Mouse (Mus musculus): ENCODE data around the gene St7. TPM values are rescaled to one million over a fixed set of nuclear protein-coding genes. Genes with fewer than 3 reads are reported as not detected.

The St7 gene
- polyA plus RNA-seq (2014; fragmentation: Nextera tagmentation; extraction: Ambion mirVana): 31.6 TPM in 2 replicates

- Histone ChIP-seq H3K36me3 (ENCODE audit: control insufficient read depth, insufficient read depth, low read length) (peaks cover 4% of the 10 kb centered on the region; the same call in 1 of the 2 replicates), H3K4me1 (ENCODE audit: control insufficient read depth in 2 of 2, insufficient read depth in 2 of 2, low read length in 2 of 2) (peaks cover 2 to 20% of the 10 kb centered on the region in 2 experiments; a peak in 3 of 4 replicates), H3K4me3 (ENCODE audit: control insufficient read depth in 1 of 2, insufficient read depth in 1 of 2, low read depth in 1 of 2, low read length in 2 of 2) (peak within 1 kb of the TSS; percentile 64 to 82), H3K27me3 (ENCODE audit: control insufficient read depth, insufficient read depth, low read length) (no peaks in the 10 kb centered on the region), H3K4me2 (ENCODE audit: low read length) (peak within 1 kb of the TSS; percentile 66), H3K27ac (replicated peaks in 1 of 2; ENCODE audit: control insufficient read depth in 1 of 2, insufficient read depth in 1 of 2, low read depth in 2 of 2, low read length in 2 of 2) (peak within 1 kb of the TSS; percentile 84 to 95), H3K9me3 (ENCODE audit: control insufficient read depth, low read length) (no peaks in the 10 kb centered on the region), H3K9ac (ENCODE audit: low read length) (peak within 1 kb of the TSS; percentile 94)
- 75% methylated on average over 7 of the region's 7 CpGs for WGBS
- no peak for ATAC-seq (ENCODE audit: insufficient number of reproducible peaks, insufficient read depth, low FRiP score, low read depth)
Observed at GRCm38 (mm10) chr6:17692647-17693046, at the start of gene St7. Gene St7 (plus strand): TSS chr6:17692933.

DNA sequence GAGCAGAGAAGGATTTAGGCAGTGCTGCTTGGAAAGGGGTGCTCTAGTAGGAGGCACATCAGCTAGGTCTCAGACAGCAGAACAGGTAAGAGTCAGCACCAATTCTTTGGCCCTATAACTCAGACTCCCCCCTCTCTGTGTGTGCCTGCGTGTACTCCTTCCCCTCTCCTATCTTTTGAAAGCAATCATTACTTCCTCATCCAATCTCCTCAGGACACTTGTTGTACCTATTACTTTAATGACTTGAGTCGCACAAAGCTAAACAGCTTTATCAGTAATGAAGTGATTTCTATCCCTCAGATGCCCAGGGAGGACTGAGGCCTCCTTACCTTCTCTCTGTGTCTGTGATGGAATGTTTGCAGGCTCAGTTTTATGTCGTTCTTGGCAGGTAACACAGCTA lies 46.6 kb upstream of the St7 start:
- no peak for ATAC-seq (ENCODE audit: insufficient number of reproducible peaks, insufficient read depth, low FRiP score, low read depth)

DNA sequence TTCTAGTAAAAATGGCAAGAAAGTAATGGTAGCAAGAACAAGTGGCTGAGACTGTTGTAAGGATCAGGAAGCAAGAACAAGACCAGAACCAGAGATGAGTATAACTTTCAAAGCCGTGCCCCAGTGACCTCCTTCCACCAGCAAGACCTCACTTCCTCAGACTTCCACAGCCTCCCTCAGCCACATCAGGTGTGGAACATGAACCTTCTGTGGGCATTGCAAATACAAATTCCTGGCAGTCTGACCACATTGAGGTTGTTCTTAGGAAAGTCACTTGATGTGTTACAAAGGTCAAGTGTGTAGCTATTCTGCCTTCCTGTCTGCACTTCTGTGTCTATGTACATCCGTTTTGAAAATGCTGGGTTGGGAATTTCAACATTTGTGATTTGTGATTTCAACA lies 40.6 kb upstream of the St7 start:
- no peaks in the 10 kb centered on the region for H3K9me3 ChIP-seq (ENCODE audit: control insufficient read depth, low read length)
- no peaks in the 10 kb centered on the region for H3K27me3 ChIP-seq (ENCODE audit: control insufficient read depth, insufficient read depth, low read length)
- no peak overlapping the region for H3K4me3 ChIP-seq (ENCODE audit: control insufficient read depth in 1 of 2, insufficient read depth in 1 of 2, low read depth in 1 of 2, low read length in 2 of 2)
- ATAC-seq (ENCODE audit: insufficient number of reproducible peaks, insufficient read depth, low FRiP score, low read depth): no peak
- no peak overlapping the region for H3K9ac ChIP-seq (ENCODE audit: low read length)
- no peak overlapping the region for H3K4me2 ChIP-seq (ENCODE audit: low read length)
- 77% methylated on average over 2 of the region's 2 CpGs for WGBS
- H3K27ac ChIP-seq (replicated peaks in 1 of 2; ENCODE audit: control insufficient read depth in 1 of 2, insufficient read depth in 1 of 2, low read depth in 2 of 2, low read length in 2 of 2): no peak overlapping the region
- no peaks in the 10 kb centered on the region; a peak in 1 of 4 replicates for H3K4me1 ChIP-seq (ENCODE audit: control insufficient read depth in 2 of 2, insufficient read depth in 2 of 2, low read length in 2 of 2)
- H3K36me3 ChIP-seq (ENCODE audit: control insufficient read depth, insufficient read depth, low read length): peaks cover 68% of the 10 kb centered on the region

More for the DNA sequence above, 46.6 kb upstream of the St7 start:
- 26% methylated on average over 3 of the region's 3 CpGs for WGBS
- Histone ChIP-seq H3K9ac (ENCODE audit: low read length) (no peak overlapping the region), H3K27me3 (ENCODE audit: control insufficient read depth, insufficient read depth, low read length) (no peaks in the 10 kb centered on the region), H3K9me3 (ENCODE audit: control insufficient read depth, low read length) (no peaks in the 10 kb centered on the region), H3K4me3 (ENCODE audit: control insufficient read depth in 1 of 2, insufficient read depth in 1 of 2, low read depth in 1 of 2, low read length in 2 of 2) (no peak overlapping the region), H3K27ac (replicated peaks in 1 of 2; ENCODE audit: control insufficient read depth in 1 of 2, insufficient read depth in 1 of 2, low read depth in 2 of 2, low read length in 2 of 2) (no peak overlapping the region), H3K36me3 (ENCODE audit: control insufficient read depth, insufficient read depth, low read length) (peaks cover 24% of the 10 kb centered on the region), H3K4me2 (ENCODE audit: low read length) (no peak overlapping the region), H3K4me1 (ENCODE audit: control insufficient read depth in 2 of 2, insufficient read depth in 2 of 2, low read length in 2 of 2) (peaks cover 3 to 39% of the 10 kb centered on the region in 2 experiments; a peak in 3 of 4 replicates)

DNA sequence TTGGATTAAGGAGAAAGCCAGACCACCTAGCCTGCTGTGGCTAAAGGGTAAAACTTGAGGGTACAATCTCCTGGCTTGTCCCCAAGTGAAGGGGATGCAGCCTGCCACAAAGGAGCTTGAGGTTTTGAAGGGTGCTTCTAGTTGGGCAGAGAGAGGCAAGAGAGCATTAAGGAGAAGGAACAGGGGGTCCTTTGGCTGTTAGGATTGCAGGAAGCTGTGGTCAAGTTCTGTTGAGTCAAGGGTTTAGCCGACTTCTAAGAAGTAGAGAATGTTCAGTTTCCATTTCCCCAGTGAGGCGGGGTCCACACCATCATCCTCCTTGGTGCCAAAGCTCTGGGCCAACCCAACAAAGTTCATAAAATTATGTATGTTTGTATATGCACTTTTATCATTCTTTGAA lies 37.7 kb upstream of the St7 start:
- H3K27me3 ChIP-seq (ENCODE audit: control insufficient read depth, insufficient read depth, low read length): no peaks in the 10 kb centered on the region
- peaks cover 71% of the 10 kb centered on the region for H3K36me3 ChIP-seq (ENCODE audit: control insufficient read depth, insufficient read depth, low read length)
- ATAC-seq (ENCODE audit: insufficient number of reproducible peaks, insufficient read depth, low FRiP score, low read depth): no peak
- no peaks in the 10 kb centered on the region for H3K9me3 ChIP-seq (ENCODE audit: control insufficient read depth, low read length)
- no peak overlapping the region for H3K4me2 ChIP-seq (ENCODE audit: low read length)
- no peak overlapping the region for H3K27ac ChIP-seq (replicated peaks in 1 of 2; ENCODE audit: control insufficient read depth in 1 of 2, insufficient read depth in 1 of 2, low read depth in 2 of 2, low read length in 2 of 2)
- H3K9ac ChIP-seq (ENCODE audit: low read length): no peak overlapping the region
- H3K4me3 ChIP-seq (ENCODE audit: control insufficient read depth in 1 of 2, insufficient read depth in 1 of 2, low read depth in 1 of 2, low read length in 2 of 2): no peak overlapping the region
- no peaks in the 10 kb centered on the region; a peak in 2 of 4 replicates for H3K4me1 ChIP-seq (ENCODE audit: control insufficient read depth in 2 of 2, insufficient read depth in 2 of 2, low read length in 2 of 2)
- WGBS: 91% methylated on average over 2 of the region's 2 CpGs

DNA sequence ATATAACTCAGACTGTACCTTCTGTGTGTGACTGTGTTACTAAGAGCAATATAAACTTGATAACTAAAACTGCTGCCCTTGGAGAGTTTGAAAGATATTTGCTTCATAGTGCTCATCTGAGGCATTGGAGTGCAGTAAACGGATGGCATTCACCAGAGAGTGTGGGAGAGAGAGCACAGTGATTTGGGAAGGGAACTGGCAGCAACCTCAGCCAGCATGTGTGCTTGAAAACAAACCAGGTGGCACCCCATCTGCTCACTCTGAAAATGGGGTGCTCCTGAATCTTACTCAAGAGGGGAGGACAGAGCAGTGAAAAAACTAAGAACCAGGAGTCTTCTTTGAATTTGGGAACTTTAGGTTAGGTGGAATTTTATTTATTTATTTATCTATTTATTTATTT lies 35.4 kb upstream of the St7 start:
- Histone ChIP-seq H3K4me1 (ENCODE audit: control insufficient read depth in 2 of 2, insufficient read depth in 2 of 2, low read length in 2 of 2) (no peaks in the 10 kb centered on the region; a peak in 1 of 4 replicates), H3K27ac (replicated peaks in 1 of 2; ENCODE audit: control insufficient read depth in 1 of 2, insufficient read depth in 1 of 2, low read depth in 2 of 2, low read length in 2 of 2) (no peak overlapping the region), H3K4me3 (ENCODE audit: control insufficient read depth in 1 of 2, insufficient read depth in 1 of 2, low read depth in 1 of 2, low read length in 2 of 2) (no peak overlapping the region), H3K27me3 (ENCODE audit: control insufficient read depth, insufficient read depth, low read length) (no peaks in the 10 kb centered on the region), H3K4me2 (ENCODE audit: low read length) (no peak overlapping the region), H3K36me3 (ENCODE audit: control insufficient read depth, insufficient read depth, low read length) (peaks cover 72% of the 10 kb centered on the region), H3K9ac (ENCODE audit: low read length) (no peak overlapping the region), H3K9me3 (ENCODE audit: control insufficient read depth, low read length) (no peaks in the 10 kb centered on the region)
- WGBS: 64% methylated on average over 1 of the region's 1 CpGs
- no peak for ATAC-seq (ENCODE audit: insufficient number of reproducible peaks, insufficient read depth, low FRiP score, low read depth)

DNA sequence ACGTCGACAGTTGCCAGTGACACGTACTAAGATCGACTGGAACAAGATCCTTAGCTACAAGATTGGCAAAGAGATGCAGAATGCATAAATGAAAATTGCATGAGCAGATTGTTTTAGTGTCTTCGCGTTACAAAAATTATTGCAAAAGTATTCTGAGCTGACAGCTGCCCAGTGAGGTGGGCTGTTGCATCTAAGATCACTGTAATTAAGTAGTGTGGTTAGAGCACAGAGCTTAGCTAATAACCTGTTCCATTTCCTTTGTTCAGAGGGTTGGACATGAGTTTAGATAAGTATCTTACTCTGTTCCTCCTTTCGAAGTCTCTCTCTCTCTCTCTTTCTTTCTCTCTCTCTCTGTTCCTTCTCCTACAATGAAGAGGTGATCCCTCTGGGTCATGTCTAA lies 27.4 kb upstream of the St7 start:
- H3K4me2 ChIP-seq (ENCODE audit: low read length): no peak overlapping the region
- ATAC-seq (ENCODE audit: insufficient number of reproducible peaks, insufficient read depth, low FRiP score, low read depth): no peak
- no peaks in the 10 kb centered on the region for H3K9me3 ChIP-seq (ENCODE audit: control insufficient read depth, low read length)
- peaks cover 81% of the 10 kb centered on the region for H3K36me3 ChIP-seq (ENCODE audit: control insufficient read depth, insufficient read depth, low read length)
- peaks cover 0 to 10% of the 10 kb centered on the region in 2 experiments; a peak in 1 of 4 replicates for H3K4me1 ChIP-seq (ENCODE audit: control insufficient read depth in 2 of 2, insufficient read depth in 2 of 2, low read length in 2 of 2)
- WGBS: 83% methylated on average over 7 of the region's 7 CpGs
- no peaks in the 10 kb centered on the region for H3K27me3 ChIP-seq (ENCODE audit: control insufficient read depth, insufficient read depth, low read length)
- no peak overlapping the region for H3K27ac ChIP-seq (replicated peaks in 1 of 2; ENCODE audit: control insufficient read depth in 1 of 2, insufficient read depth in 1 of 2, low read depth in 2 of 2, low read length in 2 of 2)
- H3K9ac ChIP-seq (ENCODE audit: low read length): no peak overlapping the region
- no peak overlapping the region for H3K4me3 ChIP-seq (ENCODE audit: control insufficient read depth in 1 of 2, insufficient read depth in 1 of 2, low read depth in 1 of 2, low read length in 2 of 2)

- Histone ChIP-seq H3K36me3 (ENCODE audit: control insufficient read depth, insufficient read depth, low read length) (peaks cover 76% of the 10 kb centered on the region), H3K27ac (replicated peaks in 1 of 2; ENCODE audit: control insufficient read depth in 1 of 2, insufficient read depth in 1 of 2, low read depth in 2 of 2, low read length in 2 of 2) (no peak overlapping the region), H3K4me1 (ENCODE audit: control insufficient read depth in 2 of 2, insufficient read depth in 2 of 2, low read length in 2 of 2) (peaks cover 0 to 10% of the 10 kb centered on the region in 2 experiments; a peak in 1 of 4 replicates), H3K27me3 (ENCODE audit: control insufficient read depth, insufficient read depth, low read length) (no peaks in the 10 kb centered on the region), H3K9ac (ENCODE audit: low read length) (no peak overlapping the region), H3K9me3 (ENCODE audit: control insufficient read depth, low read length) (no peaks in the 10 kb centered on the region), H3K4me2 (ENCODE audit: low read length) (no peak overlapping the region), H3K4me3 (ENCODE audit: control insufficient read depth in 1 of 2, insufficient read depth in 1 of 2, low read depth in 1 of 2, low read length in 2 of 2) (no peak overlapping the region)
- ATAC-seq (ENCODE audit: insufficient number of reproducible peaks, insufficient read depth, low FRiP score, low read depth): no peak
Observed at GRCm38 (mm10) chr6:17666024-17666423, 26.7 kb upstream of the St7 start.

DNA sequence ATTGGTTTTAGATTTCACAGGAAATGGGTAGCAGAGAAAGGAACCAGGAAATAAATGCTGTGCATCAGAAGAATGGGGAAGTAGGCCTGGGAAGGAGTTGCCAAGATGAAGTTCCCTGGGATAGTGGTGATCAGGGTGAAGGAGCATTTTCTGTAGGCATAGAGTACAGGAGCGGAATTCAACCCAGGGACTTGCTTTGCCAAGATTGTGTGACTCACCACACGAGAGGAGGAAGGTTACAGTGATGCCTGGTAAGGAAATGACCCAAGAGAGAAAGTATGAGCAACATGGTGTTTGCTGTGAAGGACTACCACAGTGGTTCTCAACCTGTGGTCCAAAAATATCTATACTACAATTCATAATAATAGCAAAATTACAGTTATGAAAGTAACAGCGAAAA lies 24.9 kb upstream of the St7 start:
- Histone ChIP-seq H3K4me3 (ENCODE audit: control insufficient read depth in 1 of 2, insufficient read depth in 1 of 2, low read depth in 1 of 2, low read length in 2 of 2) (no peak overlapping the region), H3K4me2 (ENCODE audit: low read length) (no peak overlapping the region), H3K9ac (ENCODE audit: low read length) (no peak overlapping the region), H3K36me3 (ENCODE audit: control insufficient read depth, insufficient read depth, low read length) (peaks cover 62% of the 10 kb centered on the region), H3K27me3 (ENCODE audit: control insufficient read depth, insufficient read depth, low read length) (no peaks in the 10 kb centered on the region), H3K9me3 (ENCODE audit: control insufficient read depth, low read length) (no peaks in the 10 kb centered on the region), H3K4me1 (ENCODE audit: control insufficient read depth in 2 of 2, insufficient read depth in 2 of 2, low read length in 2 of 2) (peaks cover 0 to 10% of the 10 kb centered on the region in 2 experiments; a peak in 1 of 4 replicates), H3K27ac (replicated peaks in 1 of 2; ENCODE audit: control insufficient read depth in 1 of 2, insufficient read depth in 1 of 2, low read depth in 2 of 2, low read length in 2 of 2) (no peak overlapping the region)
- 79% methylated on average over 3 of the region's 3 CpGs for WGBS
- no peak for ATAC-seq (ENCODE audit: insufficient number of reproducible peaks, insufficient read depth, low FRiP score, low read depth)
